ENCODE assay signal across 9 mouse cellular contexts in genomic region chr12:81205619-81206560, GRCm38 (mm10).
DNase-seq lines count a peak whose midpoint lies in the region; ATAC-seq lines count a peak whose summit lies in the region.
"Had no signal": no experiment of that assay in that cellular context is flagged by ENCODE, and none has a peak within 500 bp of the region (broad histone marks: within the 10 kb centered on the region; RNA-seq: fewer than 3 reads in every experiment).

No protein-coding gene starts in this region.

- no peaks in the 10 kb centered on the region for H3K36me3 ChIP-seq in hindbrain, embryonic 14.5 days (replicated peaks; ENCODE audit: control insufficient read depth, insufficient read depth)
- H3K36me3 ChIP-seq in hindbrain, embryonic 12.5 days = no peaks in the 10 kb centered on the region
- no peaks in the 10 kb centered on the region for H3K36me3 ChIP-seq in embryonic facial prominence, embryonic 11.5 days (replicated peaks; ENCODE audit: control insufficient read depth, insufficient read depth, low read depth, low read length)
- no peaks in the 10 kb centered on the region for H3K36me3 ChIP-seq in intestine, embryonic 15.5 days
- H3K36me3 ChIP-seq: neural tube, embryonic 12.5 days had no signal

- WGBS in hindbrain, embryonic 14.5 days = 21% methylated on average over 6 of the region's 6 CpGs
- 24% methylated on average over 6 of the region's 6 CpGs for WGBS in hindbrain, embryonic 12.5 days
- 24% methylated on average over 6 of the region's 6 CpGs for WGBS in embryonic facial prominence, embryonic 11.5 days
- 16% methylated on average over 6 of the region's 6 CpGs for whole genome bisulfite sequencing in intestine, embryonic 15.5 days

- no peak for ATAC-seq in hindbrain, embryonic 14.5 days (ENCODE audit: low FRiP score)
- no peak for ATAC-seq in hindbrain, embryonic 12.5 days (ENCODE audit: low FRiP score)
- ATAC-seq in embryonic facial prominence, embryonic 11.5 days (replicated peaks; ENCODE audit: insufficient number of reproducible peaks, low FRiP score, low TSS enrichment, low read depth) = no peak
- ATAC-seq in megakaryocyte-erythroid progenitor cell, adult 5-6 weeks (replicated peaks; ENCODE audit: low FRiP score, low TSS enrichment, poor library complexity, severe bottlenecking) = 0 out of 2 replicates have a peak, but pooled peaks have one; percentile 68
- ATAC-seq in activated CD4-positive, CD25-positive, alpha-beta regulatory T cell, adult 4 months = no peak
- ATAC-seq in intestine, embryonic 15.5 days = no peak

- no peaks in the 10 kb centered on the region for H3K27me3 ChIP-seq in hindbrain, embryonic 14.5 days (ENCODE audit: control insufficient read depth, insufficient read depth, low read length)
- no peaks in the 10 kb centered on the region for H3K27me3 ChIP-seq in hindbrain, embryonic 12.5 days
- H3K27me3 ChIP-seq in embryonic facial prominence, embryonic 11.5 days (ENCODE audit: control insufficient read depth, insufficient read depth, low read length) = no peaks in the 10 kb centered on the region
- H3K27me3 ChIP-seq in intestine, embryonic 15.5 days (replicated peaks) = no peaks in the 10 kb centered on the region
- H3K27me3 ChIP-seq: neural tube, embryonic 12.5 days had no signal

- no peak overlapping the region for H3K27ac ChIP-seq in hindbrain, embryonic 14.5 days
- H3K27ac ChIP-seq in hindbrain, embryonic 12.5 days = no peak overlapping the region
- H3K27ac ChIP-seq in embryonic facial prominence, embryonic 11.5 days (replicated peaks; ENCODE audit: low read depth, low read length) = no peak overlapping the region
- no peak overlapping the region for H3K27ac ChIP-seq in intestine, embryonic 15.5 days
- H3K27ac ChIP-seq: neural tube, embryonic 12.5 days had no signal

- no peak overlapping the region for H3K4me2 ChIP-seq in hindbrain, embryonic 14.5 days (replicated peaks)
- no peak overlapping the region for H3K4me2 ChIP-seq in hindbrain, embryonic 12.5 days (replicated peaks)
- no peak overlapping the region for H3K4me2 ChIP-seq in embryonic facial prominence, embryonic 11.5 days (ENCODE audit: low read depth, low read length)
- H3K4me2 ChIP-seq in intestine, embryonic 15.5 days (replicated peaks) = no peak overlapping the region
- H3K4me2 ChIP-seq: neural tube, embryonic 12.5 days had no signal

- H3K4me1 ChIP-seq in hindbrain, embryonic 14.5 days (replicated peaks; ENCODE audit: control insufficient read depth, insufficient read depth, low read length) = 0 out of 2 replicates have a peak, but pooled peaks cover 4% of the 10 kb centered on the region
- H3K4me1 ChIP-seq in hindbrain, embryonic 12.5 days = peaks cover 7% of the 10 kb centered on the region
- H3K4me1 ChIP-seq in embryonic facial prominence, embryonic 11.5 days (ENCODE audit: control insufficient read depth, insufficient read depth, low read length) = no peaks in the 10 kb centered on the region
- H3K4me1 ChIP-seq in intestine, embryonic 15.5 days (replicated peaks) = no peaks in the 10 kb centered on the region
- H3K4me1 ChIP-seq: neural tube, embryonic 12.5 days had no signal

- peak; percentile 37 for DNase-seq in hindbrain, embryonic 14.5 days (ENCODE audit: low spot score)
- peak; percentile 33 for DNase-seq in MEL-GATA-1-ER (ENCODE audit: extremely low read depth, low read depth)
- DNase-seq in embryonic facial prominence, embryonic 11.5 days (ENCODE audit: low spot score) = peak; percentile 85
- no peak for DNase-seq in layer of hippocampus, adult 9-10 months (ENCODE audit: low spot score)

- H3K4me3 ChIP-seq in hindbrain, embryonic 14.5 days (replicated peaks; ENCODE audit: low read length) = no peak overlapping the region
- H3K4me3 ChIP-seq in hindbrain, embryonic 12.5 days = no peak overlapping the region
- no peak overlapping the region for H3K4me3 ChIP-seq in embryonic facial prominence, embryonic 11.5 days (ENCODE audit: low read depth, low read length)
- no peak overlapping the region for H3K4me3 ChIP-seq in intestine, embryonic 15.5 days (replicated peaks)
- H3K4me3 ChIP-seq: neural tube, embryonic 12.5 days had no signal

- H3K9ac ChIP-seq in hindbrain, embryonic 14.5 days = no peak overlapping the region
- no peak overlapping the region for H3K9ac ChIP-seq in hindbrain, embryonic 12.5 days
- no peak overlapping the region for H3K9ac ChIP-seq in embryonic facial prominence, embryonic 11.5 days (replicated peaks; ENCODE audit: low read length)
- no peak overlapping the region for H3K9ac ChIP-seq in intestine, embryonic 15.5 days
- H3K9ac ChIP-seq: neural tube, embryonic 12.5 days had no signal

- no peaks in the 10 kb centered on the region for H3K9me3 ChIP-seq in hindbrain, embryonic 14.5 days (ENCODE audit: control insufficient read depth, low read length)
- H3K9me3 ChIP-seq in hindbrain, embryonic 12.5 days (replicated peaks) = no peaks in the 10 kb centered on the region
- no peaks in the 10 kb centered on the region for H3K9me3 ChIP-seq in embryonic facial prominence, embryonic 11.5 days (replicated peaks; ENCODE audit: control insufficient read depth, low read length)
- H3K9me3 ChIP-seq in intestine, embryonic 15.5 days = no peaks in the 10 kb centered on the region
- H3K9me3 ChIP-seq: neural tube, embryonic 12.5 days had no signal
